Mouse (Mus musculus): ENCODE results near the gene Atp6v0d1. TPM values are rescaled to one million over a fixed set of nuclear protein-coding genes. Genes with fewer than 3 reads are reported as not detected.

The Atp6v0d1 gene
- polyA plus RNA-seq, 1 experiment: 70.8 TPM

DNA sequence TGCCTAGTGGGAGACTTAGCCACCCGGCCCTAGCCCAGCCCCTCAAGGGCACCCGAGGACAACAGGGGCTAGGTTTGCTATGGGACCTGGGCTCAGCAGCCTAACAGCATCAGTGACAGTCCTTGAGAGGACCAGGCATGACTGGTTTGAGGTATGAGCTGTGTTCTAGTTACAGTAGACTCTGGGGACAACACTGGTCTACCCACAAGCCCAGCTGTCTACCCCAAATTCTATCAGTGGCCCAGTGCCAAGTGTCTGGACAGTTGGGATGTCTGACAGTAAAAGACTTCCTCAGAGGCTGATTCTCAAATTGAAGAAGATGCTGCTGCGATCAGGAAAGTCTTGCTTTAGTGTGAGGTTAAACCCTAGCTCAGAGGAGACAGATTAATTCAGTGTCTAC is 20.6 kb downstream of the Atp6v0d1 start:
- peaks cover 24% of the 10 kb centered on the region; the same call in 1 of the 2 replicates for H3K4me1 ChIP-seq (ENCODE audit: control insufficient read depth, insufficient read depth, insufficient read length, low read length)
- H3K27ac ChIP-seq (ENCODE audit: insufficient read depth, low read depth, low read length): no peak overlapping the region
- TF ChIP-seq POLR2A (IDR thresholded peaks at IDR 0.05; ENCODE audit: low read depth, low read length) (no peak), CTCF (IDR thresholded peaks at IDR 0.05; ENCODE audit: extremely low read depth, insufficient read length, insufficient replicate concordance, low read depth, low read length) (no peak)
- 0 out of 2 replicates have a peak, but pooled peaks cover 4% of the 10 kb centered on the region for H3K36me3 ChIP-seq (ENCODE audit: control insufficient read depth, insufficient read depth, low read length)
- WGBS: 81% methylated on average over 3 of the region's 3 CpGs
- H3K27me3 ChIP-seq (ENCODE audit: control insufficient read depth, insufficient read depth, low read length): no peaks in the 10 kb centered on the region
- no peak overlapping the region for H3K4me3 ChIP-seq (ENCODE audit: low read depth, low read length)

DNA sequence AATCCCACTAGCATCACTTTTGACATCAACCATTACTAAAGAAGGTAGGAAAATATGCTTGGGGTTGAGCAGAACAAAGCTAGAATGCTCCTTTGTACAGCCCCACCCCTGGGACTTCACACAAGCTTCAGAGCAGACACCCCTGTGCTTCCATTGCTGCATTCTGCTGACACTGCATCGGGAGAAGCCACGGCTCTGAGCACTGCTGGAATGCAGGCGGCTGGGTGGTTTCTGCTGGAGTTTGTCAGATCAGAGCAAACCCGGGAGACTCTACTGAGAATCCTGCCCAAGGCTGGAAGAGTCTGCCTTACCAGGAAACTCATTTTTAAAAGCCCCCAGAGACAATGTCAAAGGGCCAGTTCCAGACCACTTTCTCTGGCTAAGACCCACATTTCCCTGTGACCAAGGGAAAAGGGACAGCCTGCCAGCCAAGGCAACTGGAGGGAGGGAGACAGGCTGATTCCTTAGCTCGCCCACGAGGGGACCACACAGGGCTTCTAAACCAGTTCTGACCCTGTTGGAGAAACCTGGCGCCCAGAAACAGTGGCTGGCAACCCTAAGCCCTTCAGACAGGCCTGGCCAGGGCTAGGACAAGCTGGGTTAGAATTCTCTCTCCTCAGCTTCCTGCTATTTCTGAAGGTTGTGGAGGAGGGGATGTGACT is 21.2 kb downstream of the Atp6v0d1 start:
- no peak overlapping the region for H3K4me3 ChIP-seq (ENCODE audit: low read depth, low read length)
- no peak overlapping the region for H3K27ac ChIP-seq (ENCODE audit: insufficient read depth, low read depth, low read length)
- 73% methylated on average over 7 of the region's 7 CpGs for WGBS
- 0 out of 2 replicates have a peak, but pooled peaks cover 4% of the 10 kb centered on the region for H3K36me3 ChIP-seq (ENCODE audit: control insufficient read depth, insufficient read depth, low read length)
- no peaks in the 10 kb centered on the region for H3K27me3 ChIP-seq (ENCODE audit: control insufficient read depth, insufficient read depth, low read length)
- peaks cover 19% of the 10 kb centered on the region; the same call in 1 of the 2 replicates for H3K4me1 ChIP-seq (ENCODE audit: control insufficient read depth, insufficient read depth, insufficient read length, low read length)
- TF ChIP-seq POLR2A (IDR thresholded peaks at IDR 0.05; ENCODE audit: low read depth, low read length) (no peak), CTCF (IDR thresholded peaks at IDR 0.05; ENCODE audit: extremely low read depth, insufficient read length, insufficient replicate concordance, low read depth, low read length) (no peak)

DNA sequence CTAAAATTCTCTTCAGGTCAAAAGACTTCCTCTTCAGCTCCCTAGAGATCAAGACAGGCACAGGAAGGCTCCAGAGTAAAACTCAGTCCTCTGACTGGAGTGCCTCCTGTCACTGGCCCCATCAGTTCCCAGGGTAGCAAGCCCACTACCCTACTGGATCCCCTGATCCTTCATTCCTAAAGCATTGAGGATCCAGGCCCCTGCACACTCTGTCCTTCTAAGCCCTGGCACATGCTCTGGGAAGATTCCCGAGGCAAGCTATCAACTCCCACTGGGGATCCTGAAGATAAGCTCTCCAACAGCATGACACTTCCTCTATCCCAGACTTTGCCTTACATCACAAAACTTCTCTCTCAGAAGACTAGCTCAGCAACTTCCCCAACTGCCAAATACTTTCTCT is 22.1 kb downstream of the Atp6v0d1 start:
- TF ChIP-seq CTCF (IDR thresholded peaks at IDR 0.05; ENCODE audit: extremely low read depth, insufficient read length, insufficient replicate concordance, low read depth, low read length) (no peak), POLR2A (IDR thresholded peaks at IDR 0.05; ENCODE audit: low read depth, low read length) (no peak)
- 5% methylated on average over 1 of the region's 1 CpGs for WGBS
- peaks cover 10% of the 10 kb centered on the region for H3K36me3 ChIP-seq (ENCODE audit: control insufficient read depth, insufficient read depth, low read length)
- H3K27me3 ChIP-seq (ENCODE audit: control insufficient read depth, insufficient read depth, low read length): no peaks in the 10 kb centered on the region
- H3K4me1 ChIP-seq (ENCODE audit: control insufficient read depth, insufficient read depth, insufficient read length, low read length): peaks cover 16% of the 10 kb centered on the region; the same call in 1 of the 2 replicates
- no peak overlapping the region for H3K27ac ChIP-seq (ENCODE audit: insufficient read depth, low read depth, low read length)
- no peak overlapping the region for H3K4me3 ChIP-seq (ENCODE audit: low read depth, low read length)

DNA sequence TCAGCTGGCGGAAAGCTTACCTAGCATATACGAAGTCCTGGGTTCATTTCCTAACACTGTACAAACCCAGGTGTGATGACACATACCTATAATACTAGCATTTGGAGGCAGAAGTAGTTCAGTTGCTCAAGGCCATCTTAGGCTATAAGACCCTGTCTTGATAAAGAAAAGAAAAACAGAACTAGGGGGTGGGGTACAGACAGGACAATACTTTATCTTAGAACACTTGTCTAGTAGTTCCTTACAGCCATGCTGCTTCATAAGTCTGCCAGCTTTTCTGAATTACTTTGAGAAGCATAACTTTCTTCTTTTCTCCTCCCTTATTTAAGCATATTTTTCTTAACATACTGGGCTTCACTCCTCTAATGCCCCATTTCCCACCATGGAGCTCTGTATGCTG is 23.0 kb downstream of the Atp6v0d1 start:
- Histone ChIP-seq H3K36me3 (ENCODE audit: control insufficient read depth, insufficient read depth, low read length) (peaks cover 16% of the 10 kb centered on the region), H3K4me1 (ENCODE audit: control insufficient read depth, insufficient read depth, insufficient read length, low read length) (peaks cover 18% of the 10 kb centered on the region; the same call in 1 of the 2 replicates), H3K4me3 (ENCODE audit: low read depth, low read length) (no peak overlapping the region), H3K27me3 (ENCODE audit: control insufficient read depth, insufficient read depth, low read length) (no peaks in the 10 kb centered on the region), H3K27ac (ENCODE audit: insufficient read depth, low read depth, low read length) (no peak overlapping the region)
- TF ChIP-seq CTCF (IDR thresholded peaks at IDR 0.05; ENCODE audit: extremely low read depth, insufficient read length, insufficient replicate concordance, low read depth, low read length) (no peak), POLR2A (IDR thresholded peaks at IDR 0.05; ENCODE audit: low read depth, low read length) (no peak)
- WGBS: 93% methylated on average over 2 of the region's 2 CpGs

DNA sequence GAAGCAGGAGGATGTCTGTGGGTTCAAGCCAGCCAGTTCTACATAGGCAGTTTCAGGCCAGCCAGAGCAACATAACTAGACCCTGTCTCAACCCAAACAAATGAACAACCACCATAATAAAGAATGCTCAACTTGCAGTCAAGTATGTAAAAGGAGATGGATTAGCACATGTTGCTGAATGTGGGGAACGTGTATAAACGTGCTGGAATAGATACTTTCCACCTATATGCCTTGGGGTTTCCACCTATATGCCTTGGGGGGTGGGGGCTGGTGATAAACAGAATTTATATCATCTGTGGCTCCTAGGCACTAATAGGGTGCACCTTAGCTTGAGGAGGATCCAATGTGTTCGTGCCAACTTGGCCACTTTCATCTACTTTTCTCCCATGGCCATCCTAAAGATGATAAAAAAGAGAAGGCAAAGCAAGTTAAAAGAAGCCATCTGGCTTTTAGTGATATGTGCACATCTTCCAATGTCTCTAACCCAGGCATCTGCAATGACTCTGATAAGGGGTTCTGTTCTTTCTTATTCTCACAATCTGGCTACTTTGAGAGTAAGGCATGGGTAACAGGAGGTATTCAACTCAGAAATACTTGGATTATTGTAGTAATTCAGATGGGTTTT is 23.7 kb downstream of the Atp6v0d1 start:
- Histone ChIP-seq H3K4me1 (ENCODE audit: control insufficient read depth, insufficient read depth, insufficient read length, low read length) (peaks cover 20% of the 10 kb centered on the region; the same call in 1 of the 2 replicates), H3K36me3 (ENCODE audit: control insufficient read depth, insufficient read depth, low read length) (peaks cover 21% of the 10 kb centered on the region), H3K27ac (ENCODE audit: insufficient read depth, low read depth, low read length) (no peak overlapping the region), H3K4me3 (ENCODE audit: low read depth, low read length) (no peak overlapping the region), H3K27me3 (ENCODE audit: control insufficient read depth, insufficient read depth, low read length) (no peaks in the 10 kb centered on the region)
- no peak for TF ChIP-seq CTCF (IDR thresholded peaks at IDR 0.05; ENCODE audit: extremely low read depth, insufficient read length, insufficient replicate concordance, low read depth, low read length)
- no peak for TF ChIP-seq POLR2A (IDR thresholded peaks at IDR 0.05; ENCODE audit: low read depth, low read length)
- 96% methylated on average over 3 of the region's 3 CpGs for WGBS

DNA sequence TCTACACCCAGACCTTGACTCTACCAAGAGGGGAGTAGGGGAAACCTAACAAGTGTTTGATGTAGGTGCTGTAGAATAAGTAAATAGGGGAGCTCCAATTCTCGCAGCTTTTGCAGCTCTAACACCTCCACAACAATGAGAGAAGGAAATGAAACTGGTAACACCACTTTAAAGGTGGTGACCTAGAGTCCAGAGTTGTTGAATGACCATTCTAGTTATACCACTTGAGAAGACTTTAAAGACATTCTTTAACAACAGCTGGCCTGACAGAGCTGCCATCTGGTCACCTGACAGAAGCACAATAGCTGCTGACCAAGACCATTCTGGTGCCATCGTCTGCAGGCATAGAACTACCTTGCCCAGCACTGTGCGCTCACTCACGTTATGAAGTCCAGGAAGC is 26.9 kb downstream of the Atp6v0d1 start:
- Histone ChIP-seq H3K4me3 (ENCODE audit: low read depth, low read length) (no peak overlapping the region), H3K4me1 (ENCODE audit: control insufficient read depth, insufficient read depth, insufficient read length, low read length) (peaks cover 14% of the 10 kb centered on the region; the same call in 1 of the 2 replicates), H3K27ac (ENCODE audit: insufficient read depth, low read depth, low read length) (no peak overlapping the region), H3K36me3 (ENCODE audit: control insufficient read depth, insufficient read depth, low read length) (peaks cover 27% of the 10 kb centered on the region), H3K27me3 (ENCODE audit: control insufficient read depth, insufficient read depth, low read length) (no peaks in the 10 kb centered on the region)
- WGBS: 92% methylated on average over 4 of the region's 4 CpGs
- no peak for TF ChIP-seq POLR2A (IDR thresholded peaks at IDR 0.05; ENCODE audit: low read depth, low read length)
- no peak for TF ChIP-seq CTCF (IDR thresholded peaks at IDR 0.05; ENCODE audit: extremely low read depth, insufficient read length, insufficient replicate concordance, low read depth, low read length)

DNA sequence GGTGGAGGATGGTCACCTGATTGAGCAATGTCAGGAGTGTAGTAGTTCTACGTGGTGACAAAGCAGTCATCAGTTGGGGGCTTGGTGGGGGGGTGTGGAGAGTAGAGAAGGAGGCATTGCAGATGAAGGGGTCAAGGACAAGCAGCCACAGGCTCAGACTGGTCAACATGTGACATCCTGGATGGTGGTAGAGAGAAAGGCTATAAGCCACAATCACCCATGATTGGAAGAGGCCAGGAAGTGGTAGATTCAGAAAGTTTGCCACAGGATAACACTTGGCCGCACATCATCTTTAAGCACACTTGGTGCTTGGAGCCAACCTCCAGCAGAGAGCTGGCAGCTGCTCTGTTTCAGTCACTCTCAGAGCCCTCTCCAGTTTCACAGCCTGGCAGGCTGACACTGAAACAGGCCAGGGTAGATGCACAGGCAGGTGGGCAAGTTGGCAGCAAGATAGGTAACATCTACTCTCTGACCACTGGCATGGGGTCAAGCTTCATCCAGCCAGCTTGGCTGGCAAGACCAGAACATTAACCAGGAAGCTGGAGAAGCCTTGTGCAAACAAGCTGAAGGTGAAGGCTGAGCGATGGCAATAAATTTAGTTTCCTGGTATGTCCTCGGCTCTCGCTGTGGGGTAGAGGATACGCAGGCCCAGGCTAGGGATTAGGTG is 28.7 kb downstream of the Atp6v0d1 start:
- 36% methylated on average over 6 of the region's 6 CpGs for WGBS
- no peak for TF ChIP-seq POLR2A (IDR thresholded peaks at IDR 0.05; ENCODE audit: low read depth, low read length)
- no peak for TF ChIP-seq CTCF (IDR thresholded peaks at IDR 0.05; ENCODE audit: extremely low read depth, insufficient read length, insufficient replicate concordance, low read depth, low read length)
- H3K27me3 ChIP-seq (ENCODE audit: control insufficient read depth, insufficient read depth, low read length): no peaks in the 10 kb centered on the region
- H3K4me1 ChIP-seq (ENCODE audit: control insufficient read depth, insufficient read depth, insufficient read length, low read length): peaks cover 20% of the 10 kb centered on the region; the same call in 1 of the 2 replicates
- H3K4me3 ChIP-seq (ENCODE audit: low read depth, low read length): no peak overlapping the region
- H3K36me3 ChIP-seq (ENCODE audit: control insufficient read depth, insufficient read depth, low read length): peaks cover 27% of the 10 kb centered on the region
- peak overlapping the region; percentile 66 for H3K27ac ChIP-seq (ENCODE audit: insufficient read depth, low read depth, low read length)

Data from small intestine, adult 2 months (tissue).